Mouse (Mus musculus) E14TG2a.4 (cell line): ENCODE measurements at regions not wholly inside any gene's neighbourhood (a gene's known extent, or its start where the extent isn't known, plus 50 kb on each side); places are given as distances from the start of the nearest gene placed in this dataset.

ENCODE experiments used
- CTCF ChIP-seq: conservative IDR thresholded peaks from 2 replicates; pipeline ENCODE4 v1.5.1; 2014; ENCODE audit warnings: low read length
- NANOG ChIP-seq: IDR thresholded peaks from 2 replicates; pipeline ENCODE4 v1.6.1; 2014; ENCODE audit warnings: borderline replicate concordance, low read length, mixed read lengths
- POU5F1 ChIP-seq: IDR thresholded peaks from 2 replicates; pipeline ENCODE4 v1.6.1; 2014; ENCODE audit warnings: low read length, borderline replicate concordance

GRCm38 (mm10) chr6:33117877-33118276, 57.8 kb upstream of the Chchd3 start:
- TF ChIP-seq CTCF (no peak), POU5F1 (no peak), NANOG (no peak)
